Mouse (Mus musculus) forebrain, embryonic 12.5 days (tissue): Measurements from ENCODE around the gene Gm5565. TPM values are rescaled to one million over a fixed set of nuclear protein-coding genes. Genes with fewer than 3 reads are reported as not detected.
"Not testable (repeated sequence)": the region's sequence is repeated elsewhere in the genome, so short reads cannot be mapped to it uniquely, and the experiment has no call there.

ENCODE experiments used
- ATAC-seq: fragments of 200-750 bp; cut with Nextera tagmentation; 2 replicates; pipeline ENCODE4 v1.8.0; 2017; ENCODE audit warnings: moderate TSS enrichment; ENCODE audit not compliant: low FRiP score
- H3K27ac ChIP-seq: fragments of 300-500 bp; sonication (generic); 2 replicates; pipeline ENCODE4 v1.5.1; 2016; ENCODE audit warnings: mild to moderate bottlenecking
- H3K27me3 ChIP-seq: fragments of 300-500 bp; sonication (generic); 2 replicates; pipeline ENCODE4 v1.6.1; 2016; ENCODE audit warnings: mild to moderate bottlenecking
- H3K36me3 ChIP-seq: fragments of 300-500 bp; sonication (generic); replicated peaks from 2 replicates; pipeline ENCODE4 v1.6.1; 2016; ENCODE audit warnings: mild to moderate bottlenecking
- H3K4me1 ChIP-seq: fragments of 300-500 bp; sonication (generic); 2 replicates; pipeline ENCODE4 v1.6.1; 2016
- H3K4me2 ChIP-seq: fragments of 300-500 bp; sonication (generic); 2 replicates; pipeline ENCODE4 v1.6.1; 2016; ENCODE audit warnings: mild to moderate bottlenecking, moderate library complexity
- H3K4me3 ChIP-seq: fragments of 300-500 bp; sonication (generic); replicated peaks from 2 replicates; pipeline ENCODE4 v1.5.1; 2016; ENCODE audit warnings: mild to moderate bottlenecking
- H3K9ac ChIP-seq: fragments of 300-500 bp; sonication (generic); 2 replicates; pipeline ENCODE4 v1.6.1; 2016; ENCODE audit warnings: mild to moderate bottlenecking
- H3K9me3 ChIP-seq: fragments of 300-500 bp; sonication (generic); 2 replicates; pipeline ENCODE4 v1.6.1; 2016
- WGBS: fragments of 180-500 bp; shearing (Covaris S2); methylation state at CpG from one replicate; pipeline ENCODE4 v1.1.7; 2016; 5-methylcytosine and 5-hydroxymethylcytosine counted together
- polyA plus RNA-seq: library from polyadenylated mRNA; unstranded; fragments of >200 nt; fragmentation: Nextera tagmentation; extraction: Ambion mirVana; gene quantifications from 2 replicates; pipeline ENCODE4 v1.2.1, GENCODE M21; 2016

Gm5565 gene
- polyA plus RNA-seq, result not detected in 2 replicates

DNA sequence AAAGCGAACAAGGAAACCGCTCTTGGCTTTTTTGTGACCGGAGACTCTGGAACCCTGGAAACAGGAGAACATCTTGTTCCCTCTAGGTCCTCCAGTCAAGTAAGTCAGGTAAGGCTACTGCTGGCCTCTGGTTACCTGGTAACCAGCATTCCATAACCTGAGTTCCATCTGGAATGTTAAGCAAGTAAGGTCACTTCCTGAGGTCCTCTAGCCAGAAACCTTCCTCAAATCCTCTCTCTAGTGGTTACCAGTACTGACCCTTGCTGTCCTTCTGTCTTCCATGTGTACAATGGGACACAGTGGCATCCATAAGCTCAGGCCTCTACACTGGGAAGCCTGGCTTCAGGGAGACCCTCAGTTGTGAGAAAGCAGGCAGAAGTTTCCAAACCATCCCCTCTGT lies at the start of gene Gm5565:
Gene Gm5565, minus strand, starts transcription at position 101 of the 400 bp plus-strand sequence.
- not testable (repeated sequence) for H3K27ac ChIP-seq, H3K9me3 ChIP-seq, H3K36me3 ChIP-seq, H3K9ac ChIP-seq, ATAC-seq, H3K4me1 ChIP-seq, H3K27me3 ChIP-seq, H3K4me3 ChIP-seq, H3K4me2 ChIP-seq
- 93% methylated on average over 3 of the region's 3 CpGs for WGBS

DNA sequence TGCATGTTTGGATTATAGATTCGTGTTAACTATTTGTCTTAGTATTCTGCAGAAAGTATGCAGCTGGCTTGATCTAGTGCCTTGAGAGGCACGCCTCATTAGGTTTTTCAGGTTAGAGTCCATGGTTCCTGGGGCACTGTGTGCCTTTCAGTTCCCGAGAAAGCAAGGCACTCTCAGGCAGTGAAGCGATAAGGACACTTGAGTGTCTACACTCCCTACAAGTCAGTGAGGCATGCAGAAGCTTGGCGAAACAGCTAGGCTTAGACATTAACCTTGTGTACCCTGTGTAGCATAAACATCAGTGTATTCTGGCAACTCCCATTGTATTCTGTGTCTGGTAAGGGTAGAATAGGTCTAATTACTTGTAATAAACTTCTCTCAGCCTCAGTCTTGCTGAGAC lies 45.2 kb upstream of the Gm5565 start:
- H3K27ac ChIP-seq, result no peak overlapping the region

DNA sequence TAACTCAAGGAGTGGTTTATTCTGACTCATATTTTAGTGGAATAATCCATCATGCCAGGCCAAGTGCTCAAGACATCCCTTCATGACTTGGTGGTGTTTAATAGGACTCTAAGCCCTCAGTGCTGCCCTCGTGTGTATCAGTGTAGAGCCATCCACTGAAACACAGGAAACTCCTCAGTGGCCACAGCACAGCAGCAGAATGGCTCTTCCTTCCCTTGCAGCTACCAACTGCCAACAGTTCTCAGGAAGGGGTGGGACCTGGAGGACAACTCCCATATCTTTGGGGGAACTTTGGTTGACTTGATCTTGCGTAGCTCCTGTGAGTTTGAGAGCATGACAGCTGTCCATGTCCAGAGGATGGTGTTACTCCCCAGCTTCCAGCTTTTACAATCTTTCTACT lies 43.6 kb upstream of the Gm5565 start:
- H3K9ac ChIP-seq, result no peak overlapping the region
- WGBS, result 94% methylated on average over 2 of the region's 2 CpGs
- H3K4me2 ChIP-seq, result no peak overlapping the region
- no peak overlapping the region for H3K4me3 ChIP-seq
- H3K27me3 ChIP-seq, result no peaks in the 10 kb centered on the region
- H3K9me3 ChIP-seq, result no peaks in the 10 kb centered on the region
- no peaks in the 10 kb centered on the region for H3K4me1 ChIP-seq
- H3K27ac ChIP-seq, result no peak overlapping the region
- ATAC-seq, result no peak
- peaks cover 73% of the 10 kb centered on the region for H3K36me3 ChIP-seq

More for the DNA sequence above, 45.2 kb upstream of the Gm5565 start:
- H3K4me1 ChIP-seq, result no peaks in the 10 kb centered on the region
- H3K4me2 ChIP-seq, result no peak overlapping the region
- no peaks in the 10 kb centered on the region for H3K27me3 ChIP-seq
- H3K36me3 ChIP-seq, result peaks cover 85% of the 10 kb centered on the region
- 96% methylated on average over 5 of the region's 5 CpGs for WGBS
- no peak overlapping the region for H3K9ac ChIP-seq
- ATAC-seq, result no peak
- no peak overlapping the region for H3K4me3 ChIP-seq
- no peaks in the 10 kb centered on the region for H3K9me3 ChIP-seq

DNA sequence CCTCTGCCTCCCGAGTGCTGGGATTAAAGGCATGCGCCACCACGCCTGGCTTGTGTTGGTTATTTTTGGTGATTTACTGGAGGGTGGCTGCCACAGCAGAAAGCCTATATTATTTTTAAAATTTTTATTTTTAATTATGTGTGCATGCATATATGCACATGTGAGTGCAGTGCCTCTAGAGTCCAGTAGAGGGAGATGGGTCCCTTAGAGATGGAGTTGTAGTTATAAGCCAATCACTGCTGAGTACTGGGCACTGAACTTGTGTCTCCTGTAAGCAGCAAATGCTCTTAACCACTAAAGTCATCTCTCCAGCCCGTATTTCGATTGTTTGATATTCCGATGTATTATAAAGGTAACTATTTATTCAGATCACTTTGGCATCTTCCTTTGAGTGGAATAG lies 40.2 kb upstream of the Gm5565 start:
- ATAC-seq, result no peak
- H3K9me3 ChIP-seq, result no peaks in the 10 kb centered on the region
- H3K9ac ChIP-seq, result no peak overlapping the region
- H3K4me2 ChIP-seq, result no peak overlapping the region
- H3K4me1 ChIP-seq, result no peaks in the 10 kb centered on the region
- H3K27me3 ChIP-seq, result no peaks in the 10 kb centered on the region
- H3K4me3 ChIP-seq, result no peak overlapping the region
- WGBS, result 94% methylated on average over 6 of the region's 6 CpGs
- peaks cover 39% of the 10 kb centered on the region for H3K36me3 ChIP-seq
- H3K27ac ChIP-seq, result no peak overlapping the region

DNA sequence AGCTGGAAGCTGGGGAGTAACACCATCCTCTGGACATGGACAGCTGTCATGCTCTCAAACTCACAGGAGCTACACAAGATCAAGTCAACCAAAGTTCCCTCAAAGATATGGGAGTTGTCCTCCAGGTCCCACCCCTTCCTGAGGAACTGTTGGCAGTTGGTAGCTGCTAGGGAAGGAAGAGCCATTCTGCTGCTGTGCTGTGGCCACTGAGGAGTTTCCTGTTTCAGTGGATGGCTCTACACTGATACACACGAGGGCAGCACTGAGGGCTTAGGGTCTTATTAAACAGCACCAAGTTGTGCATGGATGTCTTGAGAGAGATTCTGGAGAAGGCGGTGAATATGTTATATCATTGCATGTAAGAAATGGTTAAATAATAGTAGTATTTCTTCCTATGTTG lies 39.2 kb upstream of the Gm5565 start:
- WGBS, result 90% methylated on average over 2 of the region's 2 CpGs
- H3K4me1 ChIP-seq, result no peaks in the 10 kb centered on the region
- H3K27me3 ChIP-seq, result no peaks in the 10 kb centered on the region
- H3K9me3 ChIP-seq, result no peaks in the 10 kb centered on the region
- no peak overlapping the region for H3K9ac ChIP-seq
- peaks cover 30% of the 10 kb centered on the region for H3K36me3 ChIP-seq
- H3K27ac ChIP-seq, result no peak overlapping the region
- no peak overlapping the region for H3K4me3 ChIP-seq
- ATAC-seq, result no peak
- H3K4me2 ChIP-seq, result no peak overlapping the region

DNA sequence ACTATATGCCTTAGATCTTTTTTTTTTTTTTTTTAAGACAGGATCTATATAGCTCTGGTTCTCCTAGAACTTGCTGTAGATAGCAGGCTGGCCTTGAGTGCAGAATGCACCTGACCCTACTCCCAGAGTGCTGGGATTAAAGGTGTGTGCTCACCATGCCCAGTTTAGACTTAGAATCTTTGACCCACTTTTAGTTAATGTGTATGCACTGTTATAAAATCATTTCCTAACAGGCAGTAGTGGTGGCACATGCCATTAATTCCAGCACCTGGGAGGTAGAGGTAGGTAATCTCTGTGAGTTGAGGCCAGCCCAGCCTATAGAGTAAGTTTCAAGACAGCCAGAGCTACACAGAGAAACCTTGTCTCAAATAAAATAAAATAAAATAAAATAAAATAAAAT lies 38.7 kb upstream of the Gm5565 start:
- H3K4me1 ChIP-seq, result no peaks in the 10 kb centered on the region
- H3K9me3 ChIP-seq, result no peaks in the 10 kb centered on the region
- no peaks in the 10 kb centered on the region for H3K27me3 ChIP-seq
- no peak overlapping the region for H3K4me2 ChIP-seq
- H3K36me3 ChIP-seq, result peaks cover 25% of the 10 kb centered on the region
- ATAC-seq, result no peak
- H3K9ac ChIP-seq, result no peak overlapping the region
- H3K4me3 ChIP-seq, result no peak overlapping the region
- no peak overlapping the region for H3K27ac ChIP-seq

DNA sequence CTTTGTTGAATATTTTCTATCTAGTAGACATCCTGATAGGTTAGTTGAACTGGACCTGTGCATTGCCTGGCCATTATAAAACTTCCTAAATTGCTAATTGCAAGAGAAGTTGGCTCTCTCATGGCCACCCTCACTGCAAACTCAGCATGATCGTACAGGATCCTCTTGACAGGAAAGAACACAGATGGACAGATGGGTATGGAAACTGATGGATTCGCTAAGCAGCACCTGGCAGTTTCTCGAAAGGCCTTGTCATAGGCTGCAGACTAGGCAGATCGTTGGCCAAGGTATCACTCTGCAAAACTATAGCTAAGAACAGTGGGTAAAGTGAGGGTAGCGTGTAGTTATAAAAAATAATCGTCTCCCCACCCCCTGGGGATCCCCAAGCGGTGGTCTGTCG lies 33.0 kb upstream of the Gm5565 start:
- Histone ChIP-seq H3K4me3 (no peak overlapping the region), H3K9ac (no peak overlapping the region), H3K4me1 (no peaks in the 10 kb centered on the region), H3K27me3 (no peaks in the 10 kb centered on the region), H3K27ac (no peak overlapping the region), H3K4me2 (no peak overlapping the region), H3K36me3 (no peaks in the 10 kb centered on the region), H3K9me3 (no peaks in the 10 kb centered on the region)
- WGBS, result 85% methylated on average over 8 of the region's 8 CpGs
- no peak for ATAC-seq

DNA sequence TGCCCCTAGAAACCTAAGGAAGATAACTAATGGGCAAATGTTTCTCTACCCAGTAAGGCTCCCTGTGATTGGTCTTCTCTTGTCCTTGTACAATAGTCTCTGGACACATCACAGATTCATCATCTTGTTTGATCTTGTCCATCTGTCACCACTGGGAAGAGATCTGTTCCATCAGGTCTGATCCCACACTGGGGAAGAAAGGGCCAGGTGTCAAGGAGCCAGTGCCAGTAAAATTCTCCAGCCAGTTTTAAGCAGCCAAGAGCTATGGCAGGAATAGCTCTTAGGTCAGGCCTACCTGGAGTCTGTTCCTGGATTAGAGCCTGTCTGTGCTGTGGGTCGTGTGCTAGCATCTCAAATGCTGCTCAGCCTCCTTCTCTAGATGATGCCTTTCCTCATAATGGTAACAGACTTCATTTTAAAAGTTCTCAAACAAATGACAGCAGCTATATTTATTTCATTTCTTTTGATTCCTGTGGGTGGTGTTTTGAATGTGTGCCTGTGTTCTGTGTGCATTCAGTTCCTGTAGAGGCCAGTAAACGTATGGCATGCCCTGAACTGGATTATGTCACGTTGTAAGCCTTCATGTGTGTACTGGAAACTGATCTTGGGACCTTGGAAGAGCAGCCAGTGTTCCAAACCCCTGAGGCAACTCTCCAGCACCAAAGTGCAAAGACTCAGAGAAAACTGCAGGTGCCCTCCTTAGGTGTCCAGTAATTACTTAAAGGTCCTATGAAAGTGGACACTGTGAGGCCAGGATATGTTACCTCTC lies 30.3 kb upstream of the Gm5565 start:
- Histone ChIP-seq H3K27me3 (no peaks in the 10 kb centered on the region), H3K9ac (no peak overlapping the region), H3K36me3 (no peaks in the 10 kb centered on the region), H3K4me3 (no peak overlapping the region), H3K4me1 (no peaks in the 10 kb centered on the region), H3K9me3 (no peaks in the 10 kb centered on the region), H3K27ac (no peak overlapping the region), H3K4me2 (no peak overlapping the region)
- 60% methylated on average over 3 of the region's 3 CpGs for WGBS
- ATAC-seq, result no peak

DNA sequence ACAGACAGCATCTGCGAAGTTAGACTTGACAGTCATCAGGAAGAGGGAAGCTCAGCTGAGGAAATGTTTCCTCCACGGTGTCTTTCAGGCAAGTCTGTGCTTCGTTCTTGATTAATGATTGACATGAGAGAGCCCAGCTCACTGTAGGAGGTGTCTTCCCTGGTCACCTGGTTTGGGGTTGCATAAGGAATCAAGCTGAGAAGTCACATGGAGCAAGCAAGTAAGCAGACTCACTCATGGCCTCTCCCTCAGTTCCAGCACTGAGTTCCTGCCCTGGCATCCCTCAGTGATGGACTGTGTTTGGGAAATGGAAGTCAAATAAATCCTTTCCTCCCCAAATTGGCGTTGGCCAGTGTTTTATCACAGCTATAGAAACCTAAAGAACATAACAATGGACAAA lies 29.8 kb upstream of the Gm5565 start:
- Histone ChIP-seq H3K27ac (no peak overlapping the region), H3K9ac (no peak overlapping the region), H3K4me3 (no peak overlapping the region), H3K4me2 (no peak overlapping the region), H3K27me3 (no peaks in the 10 kb centered on the region), H3K9me3 (no peaks in the 10 kb centered on the region), H3K4me1 (no peaks in the 10 kb centered on the region), H3K36me3 (no peaks in the 10 kb centered on the region)
- ATAC-seq, result no peak
- 73% methylated on average over 4 of the region's 4 CpGs for WGBS

DNA sequence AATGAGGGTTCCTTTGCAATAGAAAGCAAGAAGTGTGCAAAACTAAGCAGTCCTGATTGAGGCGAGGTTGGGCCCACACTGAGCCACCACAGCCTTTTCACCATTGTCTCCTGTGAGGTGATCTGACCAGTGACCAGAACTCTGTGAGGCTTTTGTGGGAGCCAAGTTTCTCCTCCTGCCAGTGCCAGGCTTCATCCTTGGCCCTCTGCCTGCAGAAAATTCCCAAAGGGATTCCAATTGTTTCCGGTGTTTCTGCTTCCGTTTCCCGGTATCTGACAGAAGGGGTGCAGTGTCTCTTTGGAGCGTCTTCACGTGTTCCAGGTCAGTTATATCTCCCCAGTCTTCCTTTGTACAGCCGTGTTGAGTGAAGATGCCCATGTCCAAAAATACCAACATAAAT lies 28.4 kb upstream of the Gm5565 start:
- no peaks in the 10 kb centered on the region for H3K36me3 ChIP-seq
- ATAC-seq, result no peak
- 86% methylated on average over 7 of the region's 7 CpGs for WGBS

DNA sequence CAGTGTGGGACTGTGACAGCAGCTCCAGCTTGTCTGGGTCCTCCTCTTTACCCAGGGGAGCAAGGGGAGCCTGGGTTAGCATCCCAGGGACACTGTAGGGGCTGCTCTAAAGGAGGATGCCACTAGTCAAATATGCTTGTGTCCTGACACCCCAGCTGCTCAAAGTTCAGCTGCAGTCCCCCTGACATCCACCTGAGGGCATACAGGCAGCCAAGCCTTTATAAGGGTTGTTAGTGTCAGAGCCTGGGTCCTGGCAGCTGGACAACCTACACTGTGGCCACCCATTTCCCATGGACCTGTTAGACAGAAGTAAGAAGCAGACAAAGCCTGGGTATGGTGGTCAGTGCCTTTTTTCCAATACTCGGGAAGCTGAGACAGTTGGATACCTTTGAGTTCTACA lies 27.8 kb upstream of the Gm5565 start:
- no peak overlapping the region for H3K4me2 ChIP-seq
- H3K27ac ChIP-seq, result no peak overlapping the region
- H3K36me3 ChIP-seq, result no peaks in the 10 kb centered on the region
- ATAC-seq, result no peak
- H3K4me1 ChIP-seq, result no peaks in the 10 kb centered on the region
- no peaks in the 10 kb centered on the region for H3K9me3 ChIP-seq
- WGBS, result 89% methylated on average over 1 of the region's 1 CpGs
- no peak overlapping the region for H3K9ac ChIP-seq
- H3K4me3 ChIP-seq, result no peak overlapping the region
- no peaks in the 10 kb centered on the region for H3K27me3 ChIP-seq

More for the DNA sequence above, 28.4 kb upstream of the Gm5565 start:
- no peak overlapping the region for H3K4me2 ChIP-seq
- no peak overlapping the region for H3K27ac ChIP-seq
- H3K27me3 ChIP-seq, result no peaks in the 10 kb centered on the region
- H3K9ac ChIP-seq, result no peak overlapping the region
- no peaks in the 10 kb centered on the region for H3K4me1 ChIP-seq
- H3K9me3 ChIP-seq, result no peaks in the 10 kb centered on the region
- no peak overlapping the region for H3K4me3 ChIP-seq

DNA sequence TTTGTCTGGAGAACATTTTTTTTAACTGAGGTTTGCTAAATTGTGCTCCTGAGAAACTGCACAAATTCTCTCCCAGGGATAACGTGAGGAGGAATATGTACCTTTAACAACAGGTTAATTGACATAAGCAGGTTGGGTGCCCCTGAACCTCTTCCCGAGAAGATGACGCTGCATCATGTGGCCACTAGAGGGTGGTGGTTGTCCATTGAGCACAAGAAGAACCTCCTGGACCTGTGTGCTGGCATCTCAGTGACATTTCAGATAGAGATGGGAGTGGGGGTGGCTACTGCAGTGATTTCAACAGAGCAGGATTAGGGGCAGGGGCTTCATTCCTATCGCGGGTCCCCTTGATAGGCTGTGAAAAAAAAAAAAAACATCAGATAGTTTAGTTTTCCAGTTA lies 27.1 kb upstream of the Gm5565 start:
- H3K27me3 ChIP-seq, H3K4me3 ChIP-seq, H3K27ac ChIP-seq, H3K36me3 ChIP-seq, H3K9me3 ChIP-seq, H3K9ac ChIP-seq, H3K4me2 ChIP-seq, ATAC-seq, H3K4me1 ChIP-seq: not testable (repeated sequence)
- WGBS, result 33% methylated on average over 5 of the region's 5 CpGs

DNA sequence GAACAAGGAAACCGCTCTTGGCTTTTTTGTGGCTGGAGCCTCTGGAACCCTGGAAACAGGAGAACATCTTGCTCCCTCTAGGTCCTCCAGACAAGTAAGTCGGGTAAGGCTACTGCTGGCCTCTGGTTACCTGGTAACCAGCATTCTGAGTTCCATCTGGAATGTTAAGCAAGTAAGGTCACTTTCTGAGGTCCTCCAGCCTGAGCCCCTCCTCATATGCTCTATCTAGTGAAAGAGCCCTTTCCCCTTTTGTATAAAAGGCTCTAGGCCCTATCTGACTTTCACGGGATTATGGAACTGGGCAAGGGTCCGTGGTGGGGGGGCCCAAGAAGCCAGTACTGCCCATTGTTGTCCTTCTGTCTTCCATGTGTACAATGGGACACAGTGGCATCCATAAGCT lies 24.9 kb upstream of the Gm5565 start, which contains the start of gene 1700001J03Rik:
Gene 1700001J03Rik, minus strand, starts transcription at position 101 of the 400 bp plus-strand sequence.
- H3K27ac ChIP-seq, H3K9ac ChIP-seq, H3K4me3 ChIP-seq, H3K36me3 ChIP-seq, H3K4me2 ChIP-seq, H3K27me3 ChIP-seq, ATAC-seq, H3K9me3 ChIP-seq, H3K4me1 ChIP-seq: not testable (repeated sequence)
- WGBS, result 76% methylated on average over 4 of the region's 4 CpGs
